Mouse (Mus musculus): ENCODE measurements around the gene Rbm38. TPM values are rescaled to one million over a fixed set of nuclear protein-coding genes. Genes with fewer than 3 reads are reported as not detected.
A peak's percentile ranks its signal among the peaks of the same experiment; 100 is the strongest.

Gene Rbm38
- polyA plus RNA-seq, 1 experiment, result 219 TPM

GRCm38 (mm10) chr2:173024938-173025337 is 4.6 kb downstream of the Rbm38 start:
- Histone ChIP-seq H3K4me3 (replicated peaks; ENCODE audit: control insufficient read depth, low read depth, low read length) (peak overlapping the region; percentile 93), H3K4me1 (ENCODE audit: control insufficient read depth, insufficient read depth, low read length) (peaks cover 31% of the 10 kb centered on the region), H3K27ac (ENCODE audit: control insufficient read depth, insufficient read depth, low read depth, low read length, poor library complexity) (peak overlapping the region; percentile 83)
- TF ChIP-seq POLR2A (IDR thresholded peaks at IDR 0.05; ENCODE audit: borderline replicate concordance, control insufficient read depth, low read depth, low read length), result no peak
- no peak for TF ChIP-seq CTCF (IDR thresholded peaks at IDR 0.05; ENCODE audit: control insufficient read depth, insufficient read depth, low read length)
- WGBS, result 30% methylated on average over 4 of the region's 4 CpGs

GRCm38 (mm10) chr2:173026286-173026685 is 6.0 kb downstream of the Rbm38 start:
- WGBS, result 15% methylated on average over 5 of the region's 5 CpGs
- no peak for TF ChIP-seq CTCF (IDR thresholded peaks at IDR 0.05; ENCODE audit: control insufficient read depth, insufficient read depth, low read length)
- TF ChIP-seq POLR2A (IDR thresholded peaks at IDR 0.05; ENCODE audit: borderline replicate concordance, control insufficient read depth, low read depth, low read length), result no peak
- Histone ChIP-seq H3K27ac (ENCODE audit: control insufficient read depth, insufficient read depth, low read depth, low read length, poor library complexity) (peak overlapping the region; percentile 83), H3K4me3 (replicated peaks; ENCODE audit: control insufficient read depth, low read depth, low read length) (peak overlapping the region; percentile 93), H3K4me1 (ENCODE audit: control insufficient read depth, insufficient read depth, low read length) (peaks cover 38% of the 10 kb centered on the region)

GRCm38 (mm10) chr2:173026688-173027131 is 6.4 kb downstream of the Rbm38 start:
- Histone ChIP-seq H3K4me1 (ENCODE audit: control insufficient read depth, insufficient read depth, low read length) (peaks cover 40% of the 10 kb centered on the region), H3K4me3 (replicated peaks; ENCODE audit: control insufficient read depth, low read depth, low read length) (peak overlapping the region; percentile 93), H3K27ac (ENCODE audit: control insufficient read depth, insufficient read depth, low read depth, low read length, poor library complexity) (peak overlapping the region; percentile 83)
- TF ChIP-seq CTCF (IDR thresholded peaks at IDR 0.05; ENCODE audit: control insufficient read depth, insufficient read depth, low read length) (no peak), POLR2A (IDR thresholded peaks at IDR 0.05; ENCODE audit: borderline replicate concordance, control insufficient read depth, low read depth, low read length) (peak; percentile 48; the same call in 1 of the 2 replicates)
- WGBS, result 28% methylated on average over 3 of the region's 3 CpGs

- TF ChIP-seq POLR2A (IDR thresholded peaks at IDR 0.05; ENCODE audit: borderline replicate concordance, control insufficient read depth, low read depth, low read length), result no peak
- WGBS, result 75% methylated on average over 6 of the region's 6 CpGs
- Histone ChIP-seq H3K27ac (ENCODE audit: control insufficient read depth, insufficient read depth, low read depth, low read length, poor library complexity) (peak overlapping the region; percentile 83), H3K4me3 (replicated peaks; ENCODE audit: control insufficient read depth, low read depth, low read length) (peak overlapping the region; percentile 13), H3K4me1 (ENCODE audit: control insufficient read depth, insufficient read depth, low read length) (peaks cover 40% of the 10 kb centered on the region)
These were observed 7.0 kb downstream of the Rbm38 start for GRCm38 (mm10) chr2:173027169-173027823.

- TF ChIP-seq POLR2A (IDR thresholded peaks at IDR 0.05; ENCODE audit: borderline replicate concordance, control insufficient read depth, low read depth, low read length) (no peak), CTCF (IDR thresholded peaks at IDR 0.05; ENCODE audit: control insufficient read depth, insufficient read depth, low read length) (0 out of 2 replicates have a peak, but pooled peaks have one; percentile 7)
- H3K4me1 ChIP-seq (ENCODE audit: control insufficient read depth, insufficient read depth, low read length), result peaks cover 40% of the 10 kb centered on the region
- H3K4me3 ChIP-seq (replicated peaks; ENCODE audit: control insufficient read depth, low read depth, low read length), result no peak overlapping the region
- 49% methylated on average over 4 of the region's 4 CpGs for WGBS
- peak overlapping the region; percentile 83 for H3K27ac ChIP-seq (ENCODE audit: control insufficient read depth, insufficient read depth, low read depth, low read length, poor library complexity)
These were observed 7.7 kb downstream of the Rbm38 start for GRCm38 (mm10) chr2:173027824-173028495.

- 42% methylated on average over 3 of the region's 3 CpGs for WGBS
- TF ChIP-seq CTCF (IDR thresholded peaks at IDR 0.05; ENCODE audit: control insufficient read depth, insufficient read depth, low read length) (no peak), POLR2A (IDR thresholded peaks at IDR 0.05; ENCODE audit: borderline replicate concordance, control insufficient read depth, low read depth, low read length) (no peak)
- Histone ChIP-seq H3K27ac (ENCODE audit: control insufficient read depth, insufficient read depth, low read depth, low read length, poor library complexity) (peak overlapping the region; percentile 11; the same call in 1 of the 2 replicates), H3K4me1 (ENCODE audit: control insufficient read depth, insufficient read depth, low read length) (peaks cover 39% of the 10 kb centered on the region), H3K4me3 (replicated peaks; ENCODE audit: control insufficient read depth, low read depth, low read length) (no peak overlapping the region)
These were observed 8.3 kb downstream of the Rbm38 start for GRCm38 (mm10) chr2:173028508-173029031.

- TF ChIP-seq POLR2A (IDR thresholded peaks at IDR 0.05; ENCODE audit: borderline replicate concordance, control insufficient read depth, low read depth, low read length) (peak; percentile 32; the same call in 1 of the 2 replicates), CTCF (IDR thresholded peaks at IDR 0.05; ENCODE audit: control insufficient read depth, insufficient read depth, low read length) (no peak)
- Histone ChIP-seq H3K4me1 (ENCODE audit: control insufficient read depth, insufficient read depth, low read length) (peaks cover 36% of the 10 kb centered on the region), H3K4me3 (replicated peaks; ENCODE audit: control insufficient read depth, low read depth, low read length) (no peak overlapping the region), H3K27ac (ENCODE audit: control insufficient read depth, insufficient read depth, low read depth, low read length, poor library complexity) (peak overlapping the region; percentile 35)
- WGBS, result 44% methylated on average over 12 of the region's 12 CpGs
These were observed 10.5 kb downstream of the Rbm38 start for GRCm38 (mm10) chr2:173030591-173031338.

GRCm38 (mm10) chr2:173033531-173033930 is 13.2 kb downstream of the Rbm38 start:
- WGBS, result 67% methylated on average over 13 of the region's 13 CpGs
- no peak overlapping the region for H3K4me3 ChIP-seq (replicated peaks; ENCODE audit: control insufficient read depth, low read depth, low read length)
- peak overlapping the region; percentile 73 for H3K27ac ChIP-seq (ENCODE audit: control insufficient read depth, insufficient read depth, low read depth, low read length, poor library complexity)
- H3K4me1 ChIP-seq (ENCODE audit: control insufficient read depth, insufficient read depth, low read length), result peaks cover 27% of the 10 kb centered on the region
- TF ChIP-seq CTCF (IDR thresholded peaks at IDR 0.05; ENCODE audit: control insufficient read depth, insufficient read depth, low read length) (no peak), POLR2A (IDR thresholded peaks at IDR 0.05; ENCODE audit: borderline replicate concordance, control insufficient read depth, low read depth, low read length) (peak; percentile 33; the same call in 1 of the 2 replicates)

Data from bone marrow, adult 2 months (tissue).